Mouse (Mus musculus) myocyte (in vitro differentiated cells): ENCODE measurements at regions not wholly inside any gene's neighbourhood (a gene's known extent, or its start where the extent isn't known, plus 50 kb on each side); places are given as distances from the start of the nearest gene placed in this dataset.

Experiments
- CEBPB ChIP-seq: IDR thresholded peaks from 2 replicates; pipeline ENCODE4 v1.6.1; 2011; ENCODE audit warnings: mild to moderate bottlenecking, moderate library complexity; ENCODE audit not compliant: poor library complexity, insufficient read depth, severe bottlenecking
- E2F4 ChIP-seq: IDR thresholded peaks from one replicate; pipeline ENCODE4 v1.6.1; 2011; ENCODE audit warnings: mild to moderate bottlenecking, control low read depth, moderate library complexity; ENCODE audit not compliant: insufficient read depth
- MAX ChIP-seq: IDR thresholded peaks from one replicate; pipeline ENCODE4 v1.6.1; 2011; ENCODE audit warnings: low read depth, mild to moderate bottlenecking, control low read depth
- MYOD1 ChIP-seq, 3 experiments: IDR thresholded peaks; one replicate each; pipeline ENCODE4 v1.6.1; 2011; ENCODE audit warnings: control low read depth in 2 of 3, low read depth in 2 of 3, mild to moderate bottlenecking in 2 of 3, moderate library complexity in 1 of 3; ENCODE audit not compliant: insufficient read length in 2 of 3, control insufficient read depth in 1 of 3
- MYOG ChIP-seq, 3 experiments: IDR thresholded peaks; one replicate each; pipeline ENCODE4 v1.6.1; 2011; ENCODE audit warnings: control low read depth in 2 of 3, low read depth in 2 of 3, mild to moderate bottlenecking in 2 of 3; ENCODE audit not compliant: insufficient read length in 2 of 3, control insufficient read depth in 1 of 3, insufficient read depth in 1 of 3
- POLR2A ChIP-seq: IDR thresholded peaks from one replicate; pipeline ENCODE4 v1.6.1; 2011; ENCODE audit warnings: low read depth, mild to moderate bottlenecking, control low read depth, moderate library complexity; ENCODE audit not compliant: insufficient read length
- TCF12 ChIP-seq: IDR thresholded peaks from one replicate; pipeline ENCODE4 v1.6.1; 2011; ENCODE audit warnings: mild to moderate bottlenecking, control low read depth; ENCODE audit not compliant: poor library complexity, insufficient read depth, severe bottlenecking
- USF1 ChIP-seq: IDR thresholded peaks from one replicate; pipeline ENCODE4 v1.6.1; 2011; ENCODE audit warnings: low read depth, mild to moderate bottlenecking, control low read depth, moderate library complexity

GRCm38 (mm10) chr8:88934708-88935107, 109.3 kb downstream of the Sall1 start:
- TF ChIP-seq CEBPB (no peak), POLR2A (no peak), TCF12 (no peak), E2F4 (no peak), USF1 (no peak), MYOG (IDR thresholded peaks at IDR 0.05; ENCODE audit: control insufficient read depth in 1 of 3, insufficient read depth in 1 of 3, insufficient read length in 2 of 3, low read depth in 2 of 3) (no peak), MYOD1 (IDR thresholded peaks at IDR 0.05; ENCODE audit: control insufficient read depth in 1 of 3, insufficient read length in 2 of 3, low read depth in 2 of 3) (no peak), MAX (no peak)
